Mouse (Mus musculus) granulocyte monocyte progenitor cell, adult 5-6 weeks (primary cell): ENCODE data around the gene Pcgf2. TPM values are rescaled to one million over a fixed set of nuclear protein-coding genes. Genes with fewer than 3 reads are reported as not detected.
"Not testable (repeated sequence)": the region's sequence is repeated elsewhere in the genome, so short reads cannot be mapped to it uniquely, and the experiment has no call there.

ENCODE experiments used
- ATAC-seq: replicated peaks from 2 replicates; pipeline ENCODE4 v1.8.0; 2016; ENCODE audit warnings: mild to moderate bottlenecking, moderate TSS enrichment, inconsistent platforms; ENCODE audit not compliant: poor library complexity, severe bottlenecking
- total RNA-seq, 2 experiments: library from RNA; stranded (forward) in 1 of 2; stranded (reverse) in 1 of 2; fragments of 200-712, 200-1000 nt in 1 of 2; fragments of >200 nt in 1 of 2; fragmentation: Nextera tagmentation in 1 of 2; gene quantifications; 2 replicates each; pipeline ENCODE4 v1.2.3; 2014 to 2017

Gene Pcgf2
- total RNA-seq (2014; fragmentation: Nextera tagmentation): 6.3 and 14.3 TPM in 2 replicates
- total RNA-seq (2017): 1.8 and 2.8 TPM in 2 replicates

GRCm38 (mm10) chr11:97700003-97700745 lies at the start of gene Pcgf2:
Gene Pcgf2 (minus strand): TSS chr11:97700497.
- ATAC-seq: peak; percentile 5; the same call in 1 of the 2 replicates

DNA sequence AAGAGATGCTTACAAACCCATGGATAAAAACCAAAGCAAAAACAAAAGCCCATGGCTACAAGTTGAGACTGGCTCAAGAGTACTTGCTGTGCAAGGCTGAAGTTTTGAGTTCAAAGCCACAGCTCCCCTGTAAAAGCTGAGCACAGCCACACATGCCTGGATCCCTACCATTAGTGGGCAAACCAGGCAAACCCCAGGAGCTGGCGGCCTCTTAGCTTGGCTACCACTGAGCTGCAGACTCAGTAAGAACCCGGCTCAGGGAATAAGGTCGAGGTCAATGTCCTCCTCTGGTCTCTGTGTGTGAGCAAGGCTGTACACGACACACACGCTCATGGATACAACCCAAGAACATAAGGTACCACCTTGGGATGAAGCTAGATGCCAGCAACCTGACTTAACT lies 48.2 kb upstream of the Pcgf2 start:
- no peak for ATAC-seq

GRCm38 (mm10) chr11:97747773-97748172 lies 47.5 kb upstream of the Pcgf2 start:
- ATAC-seq: no peak

DNA sequence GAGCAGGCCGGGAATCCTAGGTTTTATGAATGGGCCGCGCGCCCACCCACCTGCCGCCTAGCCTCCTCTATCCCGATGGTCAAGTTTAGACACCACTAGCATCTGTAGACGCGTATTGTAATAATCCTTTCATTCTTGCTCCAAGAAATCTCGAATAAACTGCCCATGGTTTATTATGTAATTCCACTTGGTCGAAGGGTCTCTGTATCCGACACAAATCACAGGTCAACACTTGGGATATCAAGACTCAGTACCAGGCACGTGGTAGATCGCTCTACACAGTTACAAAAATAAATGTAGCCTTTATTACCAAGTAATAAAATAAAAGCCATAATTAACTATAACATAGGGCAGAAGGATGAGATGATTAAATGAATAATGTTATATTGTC lies 45.0 kb upstream of the Pcgf2 start:
- ATAC-seq: no peak

DNA sequence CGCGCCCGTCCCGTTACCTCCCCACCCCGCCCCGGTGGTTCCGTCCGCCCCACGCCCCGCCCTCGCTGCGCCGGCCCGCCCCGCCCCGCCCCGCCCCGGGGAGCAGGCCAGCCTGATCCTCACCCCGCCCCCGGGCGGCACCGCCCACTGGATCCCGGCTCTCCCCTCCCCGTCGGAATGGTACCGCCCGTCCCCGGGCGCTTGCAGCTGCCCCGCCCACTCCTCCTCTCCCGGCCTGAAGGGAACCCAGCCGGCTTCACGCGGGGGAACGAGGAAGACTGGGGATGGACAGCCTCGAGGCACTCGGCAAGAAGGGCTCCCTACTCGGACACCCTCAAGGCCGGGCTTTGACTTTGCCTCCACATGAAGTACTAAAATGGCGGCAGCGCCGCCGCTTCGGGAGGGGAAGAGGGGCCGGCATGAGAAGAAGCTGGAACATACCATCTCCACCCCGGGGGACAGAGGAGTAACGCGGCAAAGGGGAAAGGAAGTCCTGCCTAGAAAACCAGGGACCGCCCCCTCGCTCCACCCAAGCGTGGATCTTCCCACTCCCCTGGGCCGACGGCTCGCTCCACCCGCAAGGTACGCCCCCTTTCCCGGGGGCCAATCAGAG lies 44.5 kb upstream of the Pcgf2 start:
- ATAC-seq: peak; percentile 93

GRCm38 (mm10) chr11:97744063-97744717 lies 43.9 kb upstream of the Pcgf2 start, which contains the start of gene Pip4k2b:
Gene Pip4k2b (minus strand): TSS chr11:97744704.
- peak; percentile 15; the same call in 1 of the 2 replicates for ATAC-seq

- ATAC-seq: no peak
Measured at GRCm38 (mm10) chr11:97743423-97743822, 43.1 kb upstream of the Pcgf2 start.

GRCm38 (mm10) chr11:97742591-97742990 lies 42.3 kb upstream of the Pcgf2 start:
- no peak for ATAC-seq

- ATAC-seq: no peak
Measured at GRCm38 (mm10) chr11:97742157-97742556, 41.9 kb upstream of the Pcgf2 start.

GRCm38 (mm10) chr11:97740190-97740589 lies 39.9 kb upstream of the Pcgf2 start:
- no peak for ATAC-seq

DNA sequence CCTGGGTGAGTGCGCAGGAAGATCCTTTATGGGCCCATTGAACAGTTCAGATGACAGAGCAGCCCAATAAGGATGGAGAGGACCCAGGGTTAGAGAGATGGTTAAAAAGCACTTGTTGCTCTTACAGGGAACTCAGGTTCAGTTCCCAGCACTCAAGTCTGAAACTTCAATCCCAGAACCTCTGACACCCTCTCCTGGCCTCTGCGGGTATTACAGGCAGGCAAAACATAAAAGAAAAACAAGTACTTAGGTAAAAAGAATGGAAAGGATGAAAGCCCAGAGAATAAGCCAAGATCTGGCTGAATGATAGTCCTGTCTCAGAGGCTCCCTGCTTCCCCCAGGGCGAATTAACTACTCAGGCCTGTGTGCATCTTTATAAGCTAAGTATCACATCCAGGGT lies 38.9 kb upstream of the Pcgf2 start:
- ATAC-seq: no peak

- ATAC-seq: no peak
Measured at GRCm38 (mm10) chr11:97738703-97739102, 38.4 kb upstream of the Pcgf2 start.

GRCm38 (mm10) chr11:97737600-97737999 lies 37.3 kb upstream of the Pcgf2 start:
- no peak for ATAC-seq

DNA sequence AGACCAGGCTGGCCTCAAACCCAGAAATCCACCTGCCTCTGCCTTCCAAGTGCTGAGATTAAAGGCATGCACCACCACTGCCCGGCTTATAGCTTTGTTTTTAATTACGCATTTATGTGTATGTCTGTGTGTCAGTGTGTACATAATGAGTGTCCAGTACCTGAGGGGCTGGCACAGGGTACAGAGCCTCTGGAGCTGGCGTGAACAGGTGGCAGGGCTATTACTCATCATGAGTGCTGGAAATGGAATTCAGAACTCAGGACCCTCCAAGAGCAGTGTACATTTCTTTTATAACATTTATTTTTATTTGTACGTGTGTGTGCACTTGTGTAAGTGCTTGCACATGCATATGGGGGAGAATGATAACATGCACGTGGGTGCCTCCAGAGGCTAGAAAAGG lies 36.3 kb upstream of the Pcgf2 start:
- no peak for ATAC-seq

- not testable (repeated sequence) for ATAC-seq
Measured at GRCm38 (mm10) chr11:97734810-97735209, 34.5 kb upstream of the Pcgf2 start.

- no peak for ATAC-seq
Measured at GRCm38 (mm10) chr11:97733689-97734088, 33.4 kb upstream of the Pcgf2 start.

- ATAC-seq: no peak
Measured at GRCm38 (mm10) chr11:97728730-97729129, 28.4 kb upstream of the Pcgf2 start.

DNA sequence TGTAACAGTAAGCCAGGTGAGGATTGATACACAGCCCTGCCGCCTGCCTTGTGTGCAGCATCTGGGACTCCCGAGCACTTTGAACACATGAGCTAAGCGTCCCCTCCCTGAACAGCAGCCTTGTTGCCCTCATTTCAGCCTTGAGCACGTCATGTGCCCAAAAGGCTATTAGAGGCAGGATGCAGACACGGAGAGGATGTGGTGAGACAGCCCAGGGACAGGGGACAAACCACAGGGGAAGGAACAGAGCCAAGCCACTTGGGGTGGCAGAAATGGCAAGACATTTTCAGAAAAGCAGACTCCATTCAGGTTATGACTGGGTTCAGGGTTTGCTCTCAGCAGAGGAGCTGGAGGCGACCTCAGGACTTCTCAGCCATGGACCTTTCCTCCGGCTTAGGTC lies 28.0 kb upstream of the Pcgf2 start:
- ATAC-seq: peak; percentile 97

DNA sequence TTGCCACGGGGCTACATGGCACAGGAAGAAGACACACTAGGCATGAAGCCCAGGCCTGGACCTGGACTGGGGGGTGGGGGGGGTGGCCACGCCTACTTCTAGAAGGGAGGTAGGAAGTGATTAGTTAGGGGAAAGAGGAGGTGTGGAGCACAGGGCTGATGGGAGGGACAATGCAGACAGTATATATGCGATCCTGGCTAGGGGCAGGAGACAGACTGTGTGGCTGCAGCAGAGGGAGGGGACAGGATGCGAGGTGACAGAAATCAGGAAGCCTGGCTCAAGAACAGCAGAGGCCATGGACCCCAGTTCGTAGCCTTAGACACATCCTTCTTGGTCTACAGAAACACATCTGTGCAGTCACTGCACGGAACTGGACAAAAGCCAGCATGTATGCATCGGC lies 23.4 kb upstream of the Pcgf2 start:
- no peak for ATAC-seq

DNA sequence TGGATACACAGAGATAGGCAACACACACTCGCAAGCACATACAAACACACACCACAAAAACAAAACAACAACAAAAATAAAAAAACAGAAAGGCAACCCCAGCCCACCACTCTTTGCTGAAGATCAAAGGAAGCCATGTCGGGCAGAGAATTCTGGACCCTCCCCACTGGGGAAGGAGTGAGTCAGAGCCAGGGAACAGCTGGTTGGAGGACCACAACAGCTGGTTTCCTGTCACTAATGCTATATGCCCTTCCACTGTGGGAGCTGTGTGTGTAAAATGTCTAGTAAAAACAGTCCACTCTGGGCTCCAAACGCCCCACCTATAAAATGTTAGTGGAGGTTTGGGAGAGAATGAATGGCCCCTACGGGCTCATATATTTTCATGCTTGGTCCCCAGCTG lies 21.0 kb upstream of the Pcgf2 start:
- no peak for ATAC-seq

DNA sequence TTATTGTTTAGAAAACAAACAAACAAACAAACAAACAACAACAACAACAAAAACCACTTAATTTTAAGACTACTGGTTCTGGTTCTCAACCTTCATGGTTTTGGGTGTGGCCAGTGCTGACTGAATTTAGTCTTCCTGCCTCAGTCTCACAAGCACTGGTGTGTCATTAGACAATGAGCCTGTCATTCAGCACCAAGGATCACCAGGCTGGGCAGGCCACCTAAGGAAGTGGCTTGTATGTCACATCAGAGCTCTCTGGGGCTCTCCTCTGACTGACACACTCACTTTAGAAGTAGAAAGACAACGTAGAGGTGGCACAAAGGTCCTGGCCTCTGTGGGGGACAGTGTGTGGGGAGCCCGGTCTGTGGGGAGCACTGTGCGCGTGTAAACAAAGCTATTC lies 18.7 kb upstream of the Pcgf2 start:
- ATAC-seq: no peak; the same call in 1 of the 2 replicates
